Mouse (Mus musculus): ENCODE results near the gene C1qtnf4.
A peak's percentile ranks its signal among the peaks of the same experiment; 100 is the strongest.
"Not testable (repeated sequence)": the region's sequence is repeated elsewhere in the genome, so short reads cannot be mapped to it uniquely, and the experiment has no call there.

Gene C1qtnf4

GRCm38 (mm10) chr2:90887627-90888026 is 2.0 kb downstream of the C1qtnf4 start:
- no peak for DNase-seq

GRCm38 (mm10) chr2:90889550-90890548 is 4.2 kb downstream of the C1qtnf4 start:
- peak; percentile 70 for DNase-seq

DNA sequence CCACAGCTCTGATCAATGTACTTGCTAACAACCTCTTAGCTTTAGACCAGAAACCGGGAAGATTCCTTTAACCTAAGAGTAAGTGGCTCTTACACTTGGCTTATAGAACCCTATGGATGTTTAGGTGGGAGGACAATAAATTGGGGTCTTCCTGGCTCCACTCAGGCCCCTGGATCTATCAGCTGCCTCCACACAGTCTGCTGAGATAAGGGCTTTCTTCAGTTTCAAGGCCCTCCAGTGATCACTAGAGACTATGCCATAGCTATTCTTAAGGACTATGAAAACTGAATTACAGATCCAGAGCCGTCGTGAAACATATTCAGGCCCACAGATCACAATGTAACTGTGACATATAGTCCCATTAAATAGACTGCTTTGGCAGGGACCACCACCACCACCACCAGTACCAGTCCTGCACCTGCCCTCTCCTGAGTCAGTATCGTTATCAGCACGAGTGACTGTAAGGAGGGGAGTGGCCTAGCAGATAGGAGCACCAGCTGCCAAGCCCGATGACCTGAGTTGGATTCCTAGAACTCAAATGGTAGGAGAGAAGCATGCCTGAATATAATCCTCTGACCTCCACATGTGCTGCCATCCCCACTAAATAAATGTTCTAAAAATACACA is 8.1 kb downstream of the C1qtnf4 start:
- no peak for DNase-seq

- DNase-seq: not testable (repeated sequence)
Observed at GRCm38 (mm10) chr2:90894299-90894677, 8.6 kb downstream of the C1qtnf4 start.

DNA sequence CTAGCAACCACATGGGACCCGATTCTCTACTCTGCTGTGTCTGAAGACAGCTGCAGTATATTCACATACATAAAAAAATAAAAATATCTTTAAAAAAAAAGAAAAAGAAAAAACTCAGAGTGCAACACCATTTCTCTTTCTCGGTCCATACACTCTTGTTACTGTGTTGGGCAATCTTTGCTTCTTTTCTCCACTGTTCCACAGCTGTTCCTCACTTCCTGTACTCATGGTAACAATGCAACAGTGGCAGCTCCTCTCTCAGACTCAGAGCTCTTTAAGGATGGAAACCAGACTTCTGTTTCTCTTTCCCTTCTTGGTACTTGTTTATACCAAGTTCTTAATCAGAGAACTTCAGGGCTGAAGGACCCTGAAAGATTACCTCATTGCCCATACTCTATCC is 17.7 kb downstream of the C1qtnf4 start:
- no peak for DNase-seq

DNA sequence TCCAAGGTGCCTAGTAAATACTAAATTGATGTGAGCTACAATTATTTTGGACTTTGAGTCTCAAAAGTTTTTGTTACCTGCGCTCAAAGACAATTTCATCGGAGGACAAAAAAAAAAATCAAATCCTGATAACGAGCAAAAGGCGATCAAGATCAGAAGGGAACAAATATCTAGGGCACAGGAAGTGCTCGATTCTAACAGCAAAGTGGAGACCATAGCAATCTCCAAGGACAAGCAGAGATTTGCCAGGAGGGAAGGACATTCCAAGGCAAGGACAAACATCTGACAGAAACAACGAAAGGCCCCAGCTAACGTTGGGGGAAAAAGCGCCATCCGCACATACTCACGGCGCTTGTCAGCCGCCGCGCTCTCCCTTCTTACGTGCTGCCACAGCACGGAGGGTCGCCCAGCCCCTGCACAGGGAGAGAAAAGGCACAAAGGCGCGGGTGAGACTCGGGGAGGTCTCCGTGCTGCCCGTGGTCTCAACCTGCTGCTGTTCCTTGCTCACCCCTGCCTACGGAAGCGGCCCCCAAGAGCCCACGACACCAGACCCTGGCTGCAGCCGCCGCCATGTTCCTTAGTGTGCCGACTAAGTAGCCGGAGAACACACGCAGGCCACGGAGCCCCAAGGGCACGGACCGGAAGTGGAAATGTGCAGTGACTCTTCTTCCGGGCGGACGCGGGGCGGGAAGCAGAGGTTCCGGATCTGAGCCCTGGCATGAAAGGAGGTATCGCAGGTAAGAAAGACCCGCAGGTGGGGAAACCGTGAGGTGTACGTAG is 18.6 kb downstream of the C1qtnf4 start, which contains the start of the genes Kbtbd4 and Ndufs3:
Gene Kbtbd4, plus strand, starts transcription at position 665 of the 780 bp plus-strand sequence.
Gene Ndufs3, minus strand, starts transcription at position 752 of the 780 bp plus-strand sequence.
- DNase-seq: peak; percentile 89

- no peak for DNase-seq
Observed at GRCm38 (mm10) chr2:90904856-90905224, 19.2 kb downstream of the C1qtnf4 start.

DNA sequence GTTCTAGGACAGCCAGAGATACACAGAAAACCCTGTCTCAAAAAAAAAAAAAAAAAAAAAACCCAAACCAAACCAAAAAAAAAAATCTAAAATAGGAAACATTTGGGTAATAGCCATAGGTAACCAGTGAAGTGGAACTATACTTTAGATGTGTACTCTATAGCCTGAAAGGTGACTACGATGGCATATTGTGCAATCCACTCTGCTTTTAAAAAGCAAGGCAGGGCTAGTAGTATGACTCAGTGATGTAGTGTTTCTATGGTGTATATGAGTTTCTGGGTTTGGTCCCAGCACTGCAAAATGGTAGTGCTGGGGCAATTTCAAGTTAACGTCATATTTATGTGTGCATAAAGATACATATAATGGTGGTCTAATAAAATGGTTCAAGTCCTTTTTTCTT is 21.1 kb downstream of the C1qtnf4 start:
- DNase-seq: no peak

GRCm38 (mm10) chr2:90910861-90911260 is 25.2 kb downstream of the C1qtnf4 start:
- no peak for DNase-seq

GRCm38 (mm10) chr2:90911668-90912067 is 26.0 kb downstream of the C1qtnf4 start:
- DNase-seq: no peak

GRCm38 (mm10) chr2:90913671-90914070 is 28.0 kb downstream of the C1qtnf4 start:
- peak; percentile 34 for DNase-seq

DNA sequence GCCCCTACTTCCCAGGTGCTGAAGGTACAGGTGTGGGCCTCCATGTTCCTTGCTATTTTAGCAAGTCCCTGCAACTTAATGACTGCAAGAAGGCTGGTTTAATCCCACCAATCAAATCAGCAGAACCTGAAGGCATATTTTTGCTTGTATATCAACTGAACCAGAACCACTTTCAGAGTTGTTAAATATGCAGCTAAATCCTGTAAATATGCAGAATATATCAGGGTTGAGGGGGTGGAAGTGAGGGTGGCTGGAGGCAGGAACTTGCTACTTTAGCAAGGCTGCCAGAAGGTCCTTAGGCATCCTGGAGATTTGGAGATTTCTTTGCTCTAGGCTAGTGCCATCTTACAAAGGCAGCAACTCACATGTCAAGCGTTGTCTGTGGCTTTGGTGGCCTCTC is 29.9 kb downstream of the C1qtnf4 start:
- DNase-seq: no peak

GRCm38 (mm10) chr2:90916560-90917232 is 31.0 kb downstream of the C1qtnf4 start:
- peak; percentile 39 for DNase-seq

DNA sequence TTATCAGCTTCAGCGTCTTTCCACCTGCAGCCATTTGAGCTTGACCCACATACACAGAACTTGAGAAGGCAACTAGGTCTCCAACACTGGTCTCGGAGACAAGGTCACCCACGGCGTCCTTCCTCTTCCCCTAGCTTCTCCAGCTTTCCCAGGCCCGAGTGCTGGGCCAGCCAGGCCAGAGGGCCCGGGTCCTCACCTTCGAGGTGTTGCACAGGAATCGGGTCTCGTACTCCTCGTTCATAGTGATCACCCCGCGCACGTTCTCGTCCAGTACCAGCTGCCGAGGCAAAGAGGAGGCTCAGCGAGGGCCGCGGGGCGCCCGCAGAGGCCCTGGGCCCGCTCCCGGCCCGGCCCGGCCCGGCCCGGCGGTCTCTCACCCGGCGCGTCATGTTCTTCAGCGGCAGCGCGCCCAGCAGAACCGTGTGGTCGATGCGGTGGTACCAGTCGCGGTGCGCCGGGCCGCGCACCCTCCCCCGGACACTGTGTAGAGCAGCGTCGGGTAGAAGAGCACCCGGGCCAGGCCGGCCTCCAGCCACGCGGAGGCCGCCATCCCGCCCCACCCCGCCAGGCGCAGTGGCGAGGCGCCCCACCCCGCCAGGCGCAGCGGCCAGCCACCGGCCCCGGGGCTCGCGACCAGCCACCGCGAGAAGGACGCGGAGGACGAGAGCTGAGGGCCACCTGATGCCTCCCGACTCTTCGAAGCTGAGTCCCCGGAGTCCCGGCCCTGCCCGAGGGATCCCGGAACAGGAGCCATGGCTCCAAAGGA is 31.8 kb downstream of the C1qtnf4 start:
- peak; percentile 61 for DNase-seq

GRCm38 (mm10) chr2:90917999-90918698 is 32.5 kb downstream of the C1qtnf4 start:
- DNase-seq: peak; percentile 69

DNA sequence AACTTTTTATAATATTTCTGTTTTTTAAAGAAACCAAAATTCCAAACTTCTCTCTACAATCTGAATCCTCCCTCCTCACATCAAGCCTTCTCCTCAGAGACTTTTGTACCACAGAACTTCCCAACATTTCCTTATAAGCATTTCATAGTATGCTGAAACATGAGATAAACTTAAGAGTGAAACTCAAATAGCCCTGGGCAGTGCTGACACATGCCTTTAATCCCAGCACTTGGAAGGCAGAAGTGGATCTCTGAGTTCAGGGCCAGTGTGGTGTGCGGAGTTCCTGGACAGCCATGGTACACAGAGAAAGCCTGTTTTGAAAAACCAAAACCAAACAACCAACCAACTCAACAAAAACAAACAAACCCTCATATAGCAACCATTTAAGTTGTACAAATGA is 35.5 kb downstream of the C1qtnf4 start:
- no peak for DNase-seq

- DNase-seq: no peak
Observed at GRCm38 (mm10) chr2:90922636-90923035, 37.0 kb downstream of the C1qtnf4 start.

- DNase-seq: no peak
Observed at GRCm38 (mm10) chr2:90928566-90928965, 42.9 kb downstream of the C1qtnf4 start.

DNA sequence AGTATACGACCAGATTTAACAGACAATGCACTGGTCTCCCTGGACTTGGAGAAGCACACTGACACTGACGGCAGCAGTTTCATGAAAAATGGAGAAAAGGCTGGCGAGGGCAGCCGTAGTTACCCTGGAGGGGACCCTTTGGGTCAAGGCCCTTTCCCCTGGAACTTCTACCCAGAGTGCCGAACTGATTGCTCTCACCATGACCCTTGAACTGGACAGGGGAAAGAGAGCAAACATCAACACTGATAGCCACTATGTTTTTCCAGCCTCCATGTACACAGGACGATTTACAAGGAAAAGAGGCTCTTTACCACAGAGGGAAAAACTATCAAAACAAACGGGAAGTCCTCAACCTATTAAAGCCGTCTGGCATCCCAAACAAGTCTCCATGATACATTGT is 46.2 kb downstream of the C1qtnf4 start:
- no peak for DNase-seq

DNA sequence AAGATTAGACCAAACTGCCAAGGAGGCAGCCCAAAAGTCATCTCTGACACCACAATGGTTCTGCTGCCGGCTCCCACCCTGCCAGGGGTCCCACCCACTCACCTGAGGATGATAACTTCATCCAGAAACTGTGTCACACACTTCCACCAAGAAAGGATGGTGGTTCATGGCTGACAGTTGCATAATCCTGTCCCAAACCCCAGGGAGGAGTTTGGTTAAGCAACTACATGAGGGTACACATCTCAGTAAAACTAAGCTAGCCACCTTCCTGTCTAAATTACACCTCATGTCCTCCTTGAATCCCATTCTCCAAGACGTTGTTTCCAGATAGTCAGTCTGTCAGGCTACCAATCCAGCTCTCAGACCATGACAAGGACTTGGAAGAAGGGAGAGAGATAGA is 46.6 kb downstream of the C1qtnf4 start:
- no peak for DNase-seq

GRCm38 (mm10) chr2:90938362-90938761 is 52.7 kb downstream of the C1qtnf4 start:
- no peak for DNase-seq

All from cerebellum, adult 8-10 months (tissue).